Mouse (Mus musculus): Measurements from ENCODE around the gene Csad. TPM values are rescaled to one million over a fixed set of nuclear protein-coding genes. Genes with fewer than 3 reads are reported as not detected.
A peak's percentile ranks its signal among the peaks of the same experiment; 100 is the strongest.

The Csad gene
- polyA plus RNA-seq, 1 experiment from 2014 or later: 25.9 TPM

GRCm38 (mm10) chr15:102245891-102246741 lies 41.6 kb upstream of the Csad start:
- peak overlapping the region; percentile 71 for H3K27ac ChIP-seq (replicated peaks; ENCODE audit: low read depth, low read length)
- H3K9ac ChIP-seq (replicated peaks; ENCODE audit: low read length): peak overlapping the region; percentile 53
- H3K36me3 ChIP-seq (ENCODE audit: control insufficient read depth, insufficient read depth, low read length): no peaks in the 10 kb centered on the region
- peak overlapping the region; percentile 96 for H3K4me2 ChIP-seq (ENCODE audit: low read length)
- ATAC-seq (ENCODE audit: low FRiP score, low TSS enrichment) (peak; percentile 83; the same call in 1 of the 2 replicates), DNase-seq (peak; percentile 85)
- peaks cover 63% of the 10 kb centered on the region for H3K27me3 ChIP-seq (ENCODE audit: control insufficient read depth, insufficient read depth, low read length)
- peaks cover 13% of the 10 kb centered on the region; the same call in 1 of the 2 replicates for H3K4me1 ChIP-seq (ENCODE audit: control insufficient read depth, insufficient read depth, low read length)
- H3K4me3 ChIP-seq (replicated peaks; ENCODE audit: low read depth, low read length): peak overlapping the region; percentile 55
- no peaks in the 10 kb centered on the region for H3K9me3 ChIP-seq (ENCODE audit: control insufficient read depth, low read length)
- under 1% methylated on average over 44 of the region's 44 CpGs for WGBS

- Histone ChIP-seq H3K4me2 (ENCODE audit: low read length) (peak overlapping the region; percentile 96), H3K27me3 (ENCODE audit: control insufficient read depth, insufficient read depth, low read length) (peaks cover 63% of the 10 kb centered on the region), H3K4me1 (ENCODE audit: control insufficient read depth, insufficient read depth, low read length) (peaks cover 13% of the 10 kb centered on the region; the same call in 1 of the 2 replicates), H3K9ac (replicated peaks; ENCODE audit: low read length) (peak overlapping the region; percentile 53), H3K36me3 (ENCODE audit: control insufficient read depth, insufficient read depth, low read length) (no peaks in the 10 kb centered on the region), H3K4me3 (replicated peaks; ENCODE audit: low read depth, low read length) (peak overlapping the region; percentile 55), H3K9me3 (ENCODE audit: control insufficient read depth, low read length) (no peaks in the 10 kb centered on the region), H3K27ac (replicated peaks; ENCODE audit: low read depth, low read length) (no peak overlapping the region)
- WGBS: 4% methylated on average over 14 of the region's 14 CpGs
- DNase-seq (no peak), ATAC-seq (ENCODE audit: low FRiP score, low TSS enrichment) (no peak)
Measured at GRCm38 (mm10) chr15:102245461-102245881, 40.9 kb upstream of the Csad start.

- Histone ChIP-seq H3K9ac (replicated peaks; ENCODE audit: low read length) (no peak overlapping the region), H3K27me3 (ENCODE audit: control insufficient read depth, insufficient read depth, low read length) (peaks cover 57% of the 10 kb centered on the region), H3K4me3 (replicated peaks; ENCODE audit: low read depth, low read length) (peak overlapping the region; percentile 55; the same call in 1 of the 2 replicates), H3K4me2 (ENCODE audit: low read length) (peak overlapping the region; percentile 96), H3K27ac (replicated peaks; ENCODE audit: low read depth, low read length) (no peak overlapping the region), H3K9me3 (ENCODE audit: control insufficient read depth, low read length) (no peaks in the 10 kb centered on the region), H3K36me3 (ENCODE audit: control insufficient read depth, insufficient read depth, low read length) (no peaks in the 10 kb centered on the region), H3K4me1 (ENCODE audit: control insufficient read depth, insufficient read depth, low read length) (peaks cover 13% of the 10 kb centered on the region; the same call in 1 of the 2 replicates)
- WGBS: 8% methylated on average over 17 of the region's 19 CpGs
- no peak for DNase-seq
- no peak for ATAC-seq (ENCODE audit: low FRiP score, low TSS enrichment)
Measured at GRCm38 (mm10) chr15:102244306-102245191, 40.0 kb upstream of the Csad start.

GRCm38 (mm10) chr15:102243229-102244190 lies 39.0 kb upstream of the Csad start:
- Histone ChIP-seq H3K9ac (replicated peaks; ENCODE audit: low read length) (no peak overlapping the region), H3K4me3 (replicated peaks; ENCODE audit: low read depth, low read length) (no peak overlapping the region), H3K27ac (replicated peaks; ENCODE audit: low read depth, low read length) (no peak overlapping the region), H3K9me3 (ENCODE audit: control insufficient read depth, low read length) (no peaks in the 10 kb centered on the region), H3K27me3 (ENCODE audit: control insufficient read depth, insufficient read depth, low read length) (peaks cover 46% of the 10 kb centered on the region), H3K4me2 (ENCODE audit: low read length) (peak overlapping the region; percentile 15; the same call in 1 of the 2 replicates), H3K36me3 (ENCODE audit: control insufficient read depth, insufficient read depth, low read length) (no peaks in the 10 kb centered on the region), H3K4me1 (ENCODE audit: control insufficient read depth, insufficient read depth, low read length) (peaks cover 13% of the 10 kb centered on the region; the same call in 1 of the 2 replicates)
- DNase-seq (no peak), ATAC-seq (ENCODE audit: low FRiP score, low TSS enrichment) (no peak)
- 10% methylated on average over 22 of the region's 22 CpGs for WGBS

GRCm38 (mm10) chr15:102242404-102243228 lies 38.1 kb upstream of the Csad start:
- Histone ChIP-seq H3K4me1 (ENCODE audit: control insufficient read depth, insufficient read depth, low read length) (peaks cover 12% of the 10 kb centered on the region; the same call in 1 of the 2 replicates), H3K27ac (replicated peaks; ENCODE audit: low read depth, low read length) (no peak overlapping the region), H3K4me3 (replicated peaks; ENCODE audit: low read depth, low read length) (no peak overlapping the region), H3K9ac (replicated peaks; ENCODE audit: low read length) (no peak overlapping the region), H3K4me2 (ENCODE audit: low read length) (no peak overlapping the region), H3K9me3 (ENCODE audit: control insufficient read depth, low read length) (no peaks in the 10 kb centered on the region), H3K36me3 (ENCODE audit: control insufficient read depth, insufficient read depth, low read length) (no peaks in the 10 kb centered on the region), H3K27me3 (ENCODE audit: control insufficient read depth, insufficient read depth, low read length) (peaks cover 40% of the 10 kb centered on the region)
- no peak for DNase-seq
- WGBS: 27% methylated on average over 12 of the region's 12 CpGs
- no peak for ATAC-seq (ENCODE audit: low FRiP score, low TSS enrichment)

GRCm38 (mm10) chr15:102240607-102241006 lies 36.1 kb upstream of the Csad start:
- no peak overlapping the region for H3K9ac ChIP-seq (replicated peaks; ENCODE audit: low read length)
- no peak for DNase-seq
- WGBS: 72% methylated on average over 4 of the region's 4 CpGs
- peaks cover 32% of the 10 kb centered on the region for H3K27me3 ChIP-seq (ENCODE audit: control insufficient read depth, insufficient read depth, low read length)
- H3K36me3 ChIP-seq (ENCODE audit: control insufficient read depth, insufficient read depth, low read length): no peaks in the 10 kb centered on the region
- H3K4me2 ChIP-seq (ENCODE audit: low read length): no peak overlapping the region
- ATAC-seq (ENCODE audit: low FRiP score, low TSS enrichment): no peak
- 0 out of 2 replicates have a peak, but pooled peaks cover 1% of the 10 kb centered on the region for H3K4me1 ChIP-seq (ENCODE audit: control insufficient read depth, insufficient read depth, low read length)
- no peaks in the 10 kb centered on the region for H3K9me3 ChIP-seq (ENCODE audit: control insufficient read depth, low read length)
- no peak overlapping the region for H3K4me3 ChIP-seq (replicated peaks; ENCODE audit: low read depth, low read length)
- H3K27ac ChIP-seq (replicated peaks; ENCODE audit: low read depth, low read length): no peak overlapping the region

- Histone ChIP-seq H3K9me3 (ENCODE audit: control insufficient read depth, low read length) (no peaks in the 10 kb centered on the region), H3K27me3 (ENCODE audit: control insufficient read depth, insufficient read depth, low read length) (peaks cover 25% of the 10 kb centered on the region)
Measured at GRCm38 (mm10) chr15:102239851-102240250, 35.3 kb upstream of the Csad start.

More at GRCm38 (mm10) chr15:102239851-102240250, 35.3 kb upstream of the Csad start:
- no peak overlapping the region for H3K9ac ChIP-seq (replicated peaks; ENCODE audit: low read length)
- 0 out of 2 replicates have a peak, but pooled peaks cover 6% of the 10 kb centered on the region for H3K4me1 ChIP-seq (ENCODE audit: control insufficient read depth, insufficient read depth, low read length)
- no peak for DNase-seq
- no peak overlapping the region for H3K27ac ChIP-seq (replicated peaks; ENCODE audit: low read depth, low read length)
- no peaks in the 10 kb centered on the region for H3K36me3 ChIP-seq (ENCODE audit: control insufficient read depth, insufficient read depth, low read length)
- H3K4me3 ChIP-seq (replicated peaks; ENCODE audit: low read depth, low read length): no peak overlapping the region
- WGBS: 75% methylated on average over 11 of the region's 11 CpGs
- ATAC-seq (ENCODE audit: low FRiP score, low TSS enrichment): no peak
- H3K4me2 ChIP-seq (ENCODE audit: low read length): no peak overlapping the region
